Mouse (Mus musculus) splenic B cell, adult 2 months (primary cell): ENCODE measurements at regions not wholly inside any gene's neighbourhood (a gene's known extent, or its start where the extent isn't known, plus 50 kb on each side); places are given as distances from the start of the nearest gene placed in this dataset.

Source experiments
- DNase-seq: peaks from one replicate; pipeline ENCODE4 v3.0.0-alpha.2; 2011; ENCODE audit warnings: low read depth, low spot score
- H3K27me3 ChIP-seq: 2 replicates; pipeline ENCODE4 v1.6.1; 2012; ENCODE audit warnings: mild to moderate bottlenecking, low read length, moderate library complexity, mixed read lengths; ENCODE audit not compliant: control insufficient read depth, poor library complexity, insufficient read depth, severe bottlenecking
- H3K36me3 ChIP-seq: 2 replicates; pipeline ENCODE4 v1.6.1; 2012; ENCODE audit warnings: mild to moderate bottlenecking, low read length, moderate library complexity, mixed read lengths; ENCODE audit not compliant: control insufficient read depth, poor library complexity, insufficient read depth, severe bottlenecking

DNA sequence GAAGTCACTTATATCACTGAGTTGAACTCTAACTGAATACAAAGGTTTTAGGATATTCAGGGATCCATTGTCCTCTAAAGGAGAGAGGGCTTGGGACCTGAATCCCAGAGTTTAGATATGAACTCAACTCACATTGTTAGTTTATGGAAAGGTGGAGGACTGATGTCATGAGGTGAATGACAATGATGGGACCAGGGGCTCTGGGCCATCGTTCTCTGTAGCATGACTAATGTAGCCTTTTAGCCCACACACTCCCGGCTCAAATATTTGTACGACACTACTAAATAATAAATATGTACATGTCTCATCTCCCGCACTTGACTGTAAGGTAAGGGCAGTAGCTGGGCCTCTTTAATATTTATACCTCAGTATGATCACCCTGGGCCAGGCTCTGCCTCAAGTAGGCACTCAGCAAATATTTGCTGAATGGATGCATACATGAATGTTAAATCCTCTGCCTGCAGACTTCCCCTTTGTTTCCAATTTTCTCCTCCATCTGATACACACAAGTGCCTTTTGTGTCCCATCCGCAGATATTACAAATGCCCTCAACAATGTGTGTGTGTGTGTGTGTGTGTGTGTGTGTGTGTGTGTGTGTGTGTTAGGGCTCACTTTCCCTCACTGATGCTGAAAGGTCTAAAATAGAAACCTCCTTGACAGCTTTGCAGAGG lies 59.2 kb upstream of the 4933402D24Rik start:
- no peak for DNase-seq
- Histone ChIP-seq H3K27me3 (no peaks in the 10 kb centered on the region), H3K36me3 (no peaks in the 10 kb centered on the region)

DNA sequence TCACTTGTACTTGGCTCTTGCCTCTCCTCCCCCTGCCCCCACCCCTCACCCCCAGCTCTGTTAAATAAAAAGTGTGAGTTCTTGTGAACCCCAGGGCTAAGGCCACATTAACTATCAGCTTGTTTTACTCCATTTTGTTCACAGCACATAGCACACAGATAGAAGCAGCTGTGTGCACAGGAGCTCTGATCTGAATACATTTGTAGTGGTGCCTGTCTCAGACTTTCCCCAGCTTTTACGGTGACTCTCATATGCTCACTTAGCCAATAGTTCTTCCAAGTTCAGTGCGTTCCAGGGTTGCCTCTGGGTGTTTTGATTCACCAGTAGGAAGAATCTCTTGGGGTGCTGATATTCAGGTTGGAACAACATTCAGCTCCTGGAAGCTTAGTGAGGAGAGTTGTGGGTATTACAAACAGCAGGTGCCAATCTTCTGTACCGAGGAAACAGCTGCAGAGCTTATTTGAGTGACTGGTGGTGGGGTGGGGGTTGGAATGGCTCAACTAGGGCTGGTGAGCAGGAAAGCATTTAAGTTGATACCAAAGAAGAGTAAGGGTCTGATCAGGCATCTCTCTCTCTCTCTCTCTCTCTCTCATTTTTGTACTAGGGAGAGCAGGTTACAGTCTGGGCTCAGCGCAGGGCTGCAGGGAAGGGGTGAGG lies 51.7 kb upstream of the 4933402D24Rik start:
- DNase-seq: no peak
- no peaks in the 10 kb centered on the region for H3K36me3 ChIP-seq
- H3K27me3 ChIP-seq: no peaks in the 10 kb centered on the region

DNA sequence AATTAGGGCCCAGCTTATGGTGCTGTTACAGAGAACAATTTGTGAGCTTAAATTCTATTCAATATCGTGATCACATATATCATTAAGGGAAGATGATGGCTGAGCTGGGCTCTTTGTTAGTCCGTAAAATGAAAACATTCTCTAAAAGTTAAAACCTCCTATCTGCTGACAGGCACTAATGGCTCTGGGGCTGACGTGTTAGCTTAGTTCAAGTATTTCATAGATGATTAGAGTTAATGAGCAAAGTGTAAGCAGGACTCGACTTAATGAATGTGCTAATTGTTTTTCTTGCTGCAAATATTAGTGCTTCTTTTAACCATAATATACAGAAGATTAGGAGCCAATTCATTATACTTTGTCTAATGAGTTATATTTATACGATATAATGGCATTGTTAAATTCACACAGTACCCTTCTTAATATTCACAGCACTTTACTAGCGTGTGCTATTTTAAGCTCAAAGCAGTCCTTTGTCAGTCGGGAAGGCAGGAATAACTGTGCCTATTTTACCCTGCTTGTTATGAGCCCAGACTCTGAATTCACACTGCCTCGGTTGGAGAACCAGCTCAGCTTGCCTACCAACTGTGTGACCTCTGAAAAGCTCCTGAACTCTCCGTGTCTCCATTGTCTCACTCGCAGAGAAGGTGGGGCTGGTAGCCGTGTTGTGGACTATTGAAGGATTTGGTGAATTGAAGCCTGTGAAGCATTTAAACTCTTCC lies 50.6 kb upstream of the 4933402D24Rik start:
- DNase-seq: no peak
- Histone ChIP-seq H3K36me3 (no peaks in the 10 kb centered on the region), H3K27me3 (no peaks in the 10 kb centered on the region)
